Mouse (Mus musculus) liver, embryonic 13.5 days (tissue): ENCODE data around the gene Cfap44. TPM values are rescaled to one million over a fixed set of nuclear protein-coding genes. Genes with fewer than 3 reads are reported as not detected.
A peak's percentile ranks its signal among the peaks of the same experiment; 100 is the strongest.

Source experiments
- ATAC-seq: fragments of 200-750 bp; cut with Nextera tagmentation; 2 replicates; pipeline ENCODE4 v1.8.0; 2017; ENCODE audit warnings: low read depth, mild to moderate bottlenecking, moderate number of reproducible peaks, moderate library complexity
- DNase-seq: peaks from one replicate; pipeline ENCODE4 v3.0.0; 2022
- H3K27ac ChIP-seq: fragments of 300-500 bp; sonication (generic); 2 replicates; pipeline ENCODE4 v1.5.1; 2015; ENCODE audit warnings: moderate library complexity, mild to moderate bottlenecking, inconsistent platforms
- H3K27me3 ChIP-seq: fragments of 300-500 bp; sonication (generic); 2 replicates; pipeline ENCODE4 v1.6.1; 2015; ENCODE audit warnings: mild to moderate bottlenecking, inconsistent platforms
- H3K36me3 ChIP-seq: fragments of 300-500 bp; sonication (generic); 2 replicates; pipeline ENCODE4 v1.6.1; 2015; ENCODE audit warnings: mild to moderate bottlenecking, inconsistent platforms
- H3K4me1 ChIP-seq: fragments of 300-500 bp; sonication (generic); replicated peaks from 2 replicates; pipeline ENCODE4 v1.6.1; 2015; ENCODE audit warnings: inconsistent platforms
- H3K4me2 ChIP-seq: fragments of 300-500 bp; sonication (generic); 2 replicates; pipeline ENCODE4 v1.6.1; 2015; ENCODE audit warnings: inconsistent platforms, mild to moderate bottlenecking, moderate library complexity
- H3K4me3 ChIP-seq: fragments of 300-500 bp; sonication (generic); replicated peaks from 2 replicates; pipeline ENCODE4 v1.5.1; 2015; ENCODE audit warnings: mild to moderate bottlenecking, inconsistent platforms
- H3K9ac ChIP-seq: fragments of 300-500 bp; sonication (generic); 2 replicates; pipeline ENCODE4 v1.6.1; 2015; ENCODE audit warnings: mild to moderate bottlenecking, inconsistent platforms
- H3K9me3 ChIP-seq: fragments of 300-500 bp; sonication (generic); replicated peaks from 2 replicates; pipeline ENCODE4 v1.6.1; 2016; ENCODE audit warnings: inconsistent platforms
- WGBS: fragments of 180-500 bp; shearing (Covaris S2); methylation state at CpG from one replicate; pipeline ENCODE4 v1.1.7; 2015; ENCODE audit not compliant: insufficient replicate concordance; 5-methylcytosine and 5-hydroxymethylcytosine counted together
- polyA plus RNA-seq: library from polyadenylated mRNA; unstranded; fragments of >200 nt; fragmentation: Nextera tagmentation; extraction: Ambion mirVana; gene quantifications from 2 replicates; pipeline ENCODE4 v1.2.1, GENCODE M21; 2015

Gene Cfap44
- polyA plus RNA-seq, 1 experiment from 2014 or later = 0.29 TPM

DNA sequence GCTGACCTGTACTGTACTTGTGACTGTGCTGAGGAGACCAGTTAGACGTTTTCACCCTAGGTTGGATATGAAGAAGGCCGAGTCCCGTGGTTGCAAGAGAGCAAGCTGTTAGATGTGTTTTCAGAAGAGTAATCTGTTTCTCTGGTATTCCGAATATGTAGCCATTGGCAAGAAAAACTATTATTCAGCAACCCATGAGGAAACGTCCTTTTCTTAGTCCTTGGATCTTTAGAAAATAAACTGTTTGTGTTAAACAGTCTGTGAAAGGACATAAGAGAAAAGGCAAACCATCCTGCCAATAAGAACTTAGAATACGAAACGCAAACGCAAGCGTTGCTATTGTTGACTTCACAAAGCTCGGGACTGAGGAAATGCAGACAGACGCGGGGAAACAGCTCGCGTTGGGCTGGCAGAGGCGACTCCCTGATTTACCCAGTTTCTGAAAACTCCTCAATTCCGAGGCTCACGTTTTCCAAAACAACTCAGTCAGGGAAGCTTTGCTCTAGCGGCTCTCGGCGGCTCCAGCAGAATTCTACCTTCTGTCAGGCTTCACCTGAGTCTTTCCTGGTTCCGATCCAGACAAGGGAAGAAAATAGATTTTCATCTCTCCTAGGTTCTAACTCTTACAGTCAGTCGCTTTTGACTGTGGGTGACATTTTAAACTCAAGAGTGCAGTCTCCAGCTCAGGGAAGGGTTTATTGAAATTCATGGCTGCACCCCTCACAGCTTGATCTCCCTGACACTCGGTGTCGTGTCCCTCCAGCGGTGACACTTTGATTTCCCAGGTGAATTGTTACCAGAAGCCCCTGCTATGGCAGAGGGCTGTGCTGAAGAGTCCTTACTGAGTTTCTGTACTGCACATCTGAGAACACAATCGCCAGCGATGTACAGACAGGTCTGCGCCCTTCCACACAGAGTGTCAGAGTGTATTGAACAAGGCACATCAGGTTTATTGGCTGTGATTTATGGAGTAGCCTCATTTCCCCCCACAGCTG is 87.3 kb downstream of the Cfap44 start:
- no peak overlapping the region for H3K27ac ChIP-seq
- DNase-seq (no peak), ATAC-seq (no peak)
- no peaks in the 10 kb centered on the region for H3K4me1 ChIP-seq
- no peak overlapping the region for H3K4me2 ChIP-seq
- H3K9me3 ChIP-seq = no peaks in the 10 kb centered on the region
- no peak overlapping the region for H3K9ac ChIP-seq
- no peaks in the 10 kb centered on the region for H3K36me3 ChIP-seq
- no peak overlapping the region for H3K4me3 ChIP-seq
- no peaks in the 10 kb centered on the region for H3K27me3 ChIP-seq
- WGBS = 40% methylated on average over 28 of the region's 28 CpGs

DNA sequence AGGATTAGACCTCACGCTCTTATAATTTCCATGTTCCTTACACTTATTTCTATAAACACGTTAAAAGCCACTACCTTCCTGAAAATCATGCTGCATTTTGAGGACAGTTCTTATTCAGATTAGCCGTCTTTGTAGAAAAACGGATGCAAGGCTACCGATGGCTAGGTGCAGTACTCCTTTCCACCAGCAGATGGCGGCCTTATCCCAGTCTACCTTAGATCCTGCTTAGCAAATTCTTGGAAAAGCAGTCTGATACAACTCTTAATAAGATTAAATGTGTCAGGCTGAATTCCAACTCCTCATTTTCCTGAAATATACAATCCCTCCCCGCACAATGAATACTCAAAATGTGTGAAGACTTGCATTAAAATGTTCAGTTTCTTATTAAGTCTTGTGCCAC is 89.5 kb downstream of the Cfap44 start:
- Histone ChIP-seq H3K9me3 (no peaks in the 10 kb centered on the region), H3K27me3 (no peaks in the 10 kb centered on the region), H3K4me2 (no peak overlapping the region), H3K9ac (no peak overlapping the region), H3K36me3 (no peaks in the 10 kb centered on the region), H3K4me1 (no peaks in the 10 kb centered on the region), H3K27ac (no peak overlapping the region), H3K4me3 (no peak overlapping the region)
- ATAC-seq (no peak), DNase-seq (peak; percentile 35)
- WGBS = 5% methylated on average over 7 of the region's 7 CpGs

- WGBS = 56% methylated on average over 10 of the region's 10 CpGs
- Histone ChIP-seq H3K4me1 (no peaks in the 10 kb centered on the region), H3K36me3 (no peaks in the 10 kb centered on the region), H3K9ac (no peak overlapping the region), H3K27ac (no peak overlapping the region), H3K27me3 (no peaks in the 10 kb centered on the region), H3K4me3 (no peak overlapping the region), H3K4me2 (no peak overlapping the region), H3K9me3 (no peaks in the 10 kb centered on the region)
- no peak for ATAC-seq
- no peak for DNase-seq
Observed at GRCm38 (mm10) chr16:44484831-44485230, 90.2 kb downstream of the Cfap44 start.

DNA sequence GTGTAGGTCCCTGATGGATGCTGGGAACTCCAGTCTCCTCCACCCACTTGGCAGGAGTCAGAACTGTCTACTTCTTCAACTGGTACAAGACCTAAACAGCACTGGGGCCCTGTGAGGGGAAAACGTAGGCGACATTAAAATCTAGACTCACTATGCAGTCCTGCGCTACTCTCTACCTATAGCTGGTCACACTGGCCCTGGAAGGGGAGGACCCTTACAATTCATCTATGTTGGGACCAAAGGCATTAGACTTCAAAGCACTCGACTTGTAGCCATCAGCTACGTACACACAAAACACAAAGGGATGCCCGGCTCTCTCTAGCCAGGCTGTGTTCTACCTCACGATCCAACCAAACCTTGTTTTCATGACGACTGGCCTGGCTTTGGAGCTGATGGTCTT is 91.1 kb downstream of the Cfap44 start:
- Histone ChIP-seq H3K4me2 (no peak overlapping the region), H3K9ac (no peak overlapping the region), H3K9me3 (no peaks in the 10 kb centered on the region), H3K4me1 (no peaks in the 10 kb centered on the region), H3K27me3 (no peaks in the 10 kb centered on the region), H3K36me3 (no peaks in the 10 kb centered on the region), H3K4me3 (no peak overlapping the region), H3K27ac (no peak overlapping the region)
- no peak for ATAC-seq
- WGBS = 75% methylated on average over 8 of the region's 8 CpGs
- DNase-seq = no peak

GRCm38 (mm10) chr16:44486612-44487011 is 92.0 kb downstream of the Cfap44 start:
- no peaks in the 10 kb centered on the region for H3K27me3 ChIP-seq
- H3K9ac ChIP-seq = no peak overlapping the region
- no peak overlapping the region for H3K4me2 ChIP-seq
- no peaks in the 10 kb centered on the region for H3K9me3 ChIP-seq
- no peaks in the 10 kb centered on the region for H3K4me1 ChIP-seq
- H3K4me3 ChIP-seq = no peak overlapping the region
- H3K36me3 ChIP-seq = no peaks in the 10 kb centered on the region
- ATAC-seq = no peak
- DNase-seq = no peak
- 64% methylated on average over 9 of the region's 9 CpGs for WGBS
- no peak overlapping the region for H3K27ac ChIP-seq

- H3K9me3 ChIP-seq = no peaks in the 10 kb centered on the region
- ATAC-seq (no peak), DNase-seq (no peak)
- no peak overlapping the region for H3K4me2 ChIP-seq
- H3K27ac ChIP-seq = no peak overlapping the region
- H3K4me3 ChIP-seq = no peak overlapping the region
- H3K9ac ChIP-seq = no peak overlapping the region
- H3K27me3 ChIP-seq = no peaks in the 10 kb centered on the region
- no peaks in the 10 kb centered on the region for H3K4me1 ChIP-seq
- 73% methylated on average over 13 of the region's 13 CpGs for WGBS
- H3K36me3 ChIP-seq = no peaks in the 10 kb centered on the region
Observed at GRCm38 (mm10) chr16:44487194-44487593, 92.6 kb downstream of the Cfap44 start.

- no peak overlapping the region for H3K9ac ChIP-seq
- H3K4me3 ChIP-seq = no peak overlapping the region
- no peaks in the 10 kb centered on the region for H3K27me3 ChIP-seq
- 73% methylated on average over 9 of the region's 9 CpGs for WGBS
- H3K36me3 ChIP-seq = no peaks in the 10 kb centered on the region
- H3K4me2 ChIP-seq = no peak overlapping the region
- H3K4me1 ChIP-seq = no peaks in the 10 kb centered on the region
- H3K9me3 ChIP-seq = no peaks in the 10 kb centered on the region
- DNase-seq (no peak), ATAC-seq (no peak)
- H3K27ac ChIP-seq = no peak overlapping the region
Observed at GRCm38 (mm10) chr16:44491051-44491450, 96.5 kb downstream of the Cfap44 start.

DNA sequence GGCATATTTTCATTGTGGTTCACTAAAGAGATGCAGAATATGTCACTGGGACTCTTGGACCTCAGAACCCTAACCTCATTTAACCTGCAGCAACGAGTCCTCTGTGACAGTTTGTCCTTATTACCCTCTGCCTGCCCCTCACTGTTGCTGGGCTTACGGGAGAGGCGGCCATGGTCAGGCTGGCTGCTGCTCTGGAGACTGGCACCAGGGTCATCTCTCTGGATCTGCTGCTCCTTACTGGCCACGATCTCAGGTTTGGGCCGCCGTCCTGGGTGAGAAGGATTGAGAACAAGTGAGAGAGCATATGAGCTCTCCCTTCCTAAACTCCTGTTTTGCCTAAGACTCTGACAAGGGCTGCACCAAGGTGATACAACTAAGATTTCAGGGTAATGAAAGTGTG is 97.6 kb downstream of the Cfap44 start:
- WGBS = 68% methylated on average over 6 of the region's 6 CpGs
- Histone ChIP-seq H3K9me3 (no peaks in the 10 kb centered on the region), H3K27me3 (no peaks in the 10 kb centered on the region), H3K4me2 (no peak overlapping the region), H3K36me3 (no peaks in the 10 kb centered on the region), H3K9ac (no peak overlapping the region), H3K27ac (no peak overlapping the region), H3K4me3 (no peak overlapping the region), H3K4me1 (no peaks in the 10 kb centered on the region)
- ATAC-seq = no peak
- DNase-seq = no peak

DNA sequence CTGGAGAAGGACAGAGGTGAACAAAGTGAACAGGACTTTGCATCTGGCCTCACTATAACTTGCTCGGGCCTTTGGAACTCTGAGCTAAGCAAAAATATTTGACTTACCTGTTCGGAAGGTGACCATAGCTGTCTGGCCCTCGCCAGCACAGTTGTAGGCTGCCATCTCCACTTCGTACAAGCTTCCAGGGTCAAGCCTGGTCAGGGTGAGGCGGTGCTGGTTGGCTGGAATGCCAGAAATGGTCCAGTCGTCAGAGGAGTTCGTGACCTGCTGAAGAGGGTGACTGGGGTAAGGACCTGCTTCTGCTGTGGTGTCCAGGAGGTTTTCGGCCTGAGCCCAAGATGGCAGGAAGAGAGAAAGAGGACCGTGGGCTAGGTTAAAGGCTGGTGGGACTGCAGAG is 98.1 kb downstream of the Cfap44 start:
- Histone ChIP-seq H3K4me2 (no peak overlapping the region), H3K9ac (no peak overlapping the region), H3K9me3 (no peaks in the 10 kb centered on the region), H3K27me3 (no peaks in the 10 kb centered on the region), H3K36me3 (no peaks in the 10 kb centered on the region), H3K27ac (no peak overlapping the region), H3K4me1 (no peaks in the 10 kb centered on the region), H3K4me3 (no peak overlapping the region)
- DNase-seq (no peak), ATAC-seq (no peak)
- 59% methylated on average over 9 of the region's 9 CpGs for WGBS

DNA sequence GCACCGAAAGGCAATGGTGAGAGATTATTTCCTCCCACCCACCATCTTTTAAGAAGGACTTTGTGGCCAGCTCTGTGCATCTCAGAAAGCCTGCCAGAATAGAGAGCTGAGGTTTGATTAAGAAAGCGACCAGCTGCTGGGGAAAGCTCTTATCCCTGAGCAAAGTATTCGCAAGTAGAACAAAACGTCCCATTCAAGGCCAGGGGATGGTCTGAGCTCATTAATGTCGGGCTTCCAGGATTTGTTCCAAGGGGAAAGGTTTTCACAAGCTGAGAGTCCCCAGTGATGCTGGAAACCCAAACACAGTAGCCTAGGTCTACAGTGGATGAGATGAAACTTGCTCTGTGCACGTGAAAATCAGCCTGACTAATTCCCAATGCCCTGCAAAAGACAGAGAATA is 99.3 kb downstream of the Cfap44 start:
- no peak overlapping the region for H3K4me3 ChIP-seq
- H3K4me2 ChIP-seq = no peak overlapping the region
- no peaks in the 10 kb centered on the region for H3K9me3 ChIP-seq
- H3K9ac ChIP-seq = no peak overlapping the region
- H3K36me3 ChIP-seq = no peaks in the 10 kb centered on the region
- DNase-seq (no peak), ATAC-seq (no peak)
- no peak overlapping the region for H3K27ac ChIP-seq
- H3K4me1 ChIP-seq = no peaks in the 10 kb centered on the region
- no peaks in the 10 kb centered on the region for H3K27me3 ChIP-seq
- WGBS = 54% methylated on average over 6 of the region's 6 CpGs

GRCm38 (mm10) chr16:44494441-44495108 is 100.0 kb downstream of the Cfap44 start:
- Histone ChIP-seq H3K27ac (no peak overlapping the region), H3K27me3 (no peaks in the 10 kb centered on the region), H3K36me3 (no peaks in the 10 kb centered on the region), H3K9me3 (no peaks in the 10 kb centered on the region), H3K9ac (no peak overlapping the region), H3K4me2 (no peak overlapping the region), H3K4me1 (no peaks in the 10 kb centered on the region), H3K4me3 (no peak overlapping the region)
- WGBS = 38% methylated on average over 8 of the region's 8 CpGs
- no peak for DNase-seq
- no peak for ATAC-seq
